Mouse (Mus musculus): ENCODE data around the gene Gm49337.

DNA sequence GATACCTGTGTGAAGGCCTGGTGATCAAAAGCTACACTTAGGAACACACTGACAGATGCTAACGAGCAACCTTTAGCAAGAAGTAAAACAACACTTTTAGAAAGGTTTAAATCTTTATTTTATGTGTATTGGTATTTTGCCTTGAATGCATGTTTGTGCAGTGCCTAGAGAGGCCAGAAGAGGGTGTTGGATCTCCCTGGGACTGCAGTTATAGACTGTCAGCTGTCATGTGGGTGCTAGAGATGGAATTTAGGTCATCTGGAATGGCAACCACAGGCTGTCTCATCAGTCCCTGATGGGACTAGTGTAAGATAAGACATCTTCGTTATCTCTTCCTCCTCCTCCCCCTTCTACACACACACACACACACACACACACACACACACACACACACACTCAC lies 25.2 kb downstream of the Gm49337 start:
- TF ChIP-seq POLR2A (IDR thresholded peaks at IDR 0.05; ENCODE audit: control insufficient read depth, low read depth, low read length) (no peak), CTCF (IDR thresholded peaks at IDR 0.05; ENCODE audit: control insufficient read depth, insufficient read depth, insufficient replicate concordance, low read depth, low read length) (no peak)
